Mouse (Mus musculus): ENCODE results near the gene Fgf10. TPM values are rescaled to one million over a fixed set of nuclear protein-coding genes. Genes with fewer than 3 reads are reported as not detected.

The Fgf10 gene
- polyA plus RNA-seq, 1 experiment from 2014 or later = 0.67 TPM

DNA sequence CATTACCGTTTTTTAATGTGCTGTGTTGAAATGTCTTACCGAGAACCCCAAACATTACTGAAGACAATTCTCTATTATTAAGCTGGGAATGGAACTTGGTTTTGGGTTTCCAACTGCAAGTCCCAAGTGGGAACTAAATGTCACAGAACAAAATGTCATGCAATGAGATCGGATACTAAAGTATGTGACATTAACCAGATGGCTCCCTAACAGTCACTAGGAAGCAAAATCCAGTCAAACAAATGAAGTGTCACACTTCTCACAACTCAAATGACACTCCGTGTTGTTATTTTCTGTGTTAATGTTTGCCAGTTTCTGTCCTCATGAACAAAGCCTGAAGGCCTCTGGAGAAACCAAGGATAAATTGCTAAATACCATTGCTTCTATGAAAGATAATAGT lies 130.6 kb downstream of the Fgf10 start:
- 96% methylated on average over 4 of the region's 4 CpGs for WGBS
- Histone ChIP-seq H3K27ac (no peak overlapping the region), H3K4me2 (replicated peaks) (no peak overlapping the region)

DNA sequence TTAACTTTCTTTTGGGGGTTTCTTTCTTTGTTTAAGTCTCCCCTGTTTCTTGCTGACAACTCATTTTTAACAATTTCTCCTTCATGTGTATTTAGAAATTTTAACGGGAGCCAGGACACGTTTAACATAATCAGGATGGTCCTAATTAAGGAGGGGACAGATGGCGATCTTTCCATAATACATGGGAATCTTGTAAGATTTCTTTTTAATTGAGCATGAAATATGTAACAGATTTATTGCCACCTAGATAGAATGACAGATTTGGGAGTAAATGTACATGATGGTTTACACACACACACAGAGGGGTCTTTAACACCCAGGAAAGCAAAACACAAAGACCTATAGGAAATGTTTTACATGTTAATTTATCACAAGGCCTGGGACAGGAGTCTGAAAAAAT lies 137.1 kb downstream of the Fgf10 start:
- 51% methylated on average over 3 of the region's 3 CpGs for WGBS

More for the DNA sequence above, 130.6 kb downstream of the Fgf10 start:
- no peaks in the 10 kb centered on the region for H3K27me3 ChIP-seq
- no peak overlapping the region for H3K9ac ChIP-seq (replicated peaks)
- 0 out of 2 replicates have a peak, but pooled peaks cover 3% of the 10 kb centered on the region for H3K9me3 ChIP-seq
- H3K4me1 ChIP-seq (replicated peaks) = no peaks in the 10 kb centered on the region
- H3K36me3 ChIP-seq = no peaks in the 10 kb centered on the region
- H3K4me3 ChIP-seq (replicated peaks) = no peak overlapping the region
- no peak for ATAC-seq

DNA sequence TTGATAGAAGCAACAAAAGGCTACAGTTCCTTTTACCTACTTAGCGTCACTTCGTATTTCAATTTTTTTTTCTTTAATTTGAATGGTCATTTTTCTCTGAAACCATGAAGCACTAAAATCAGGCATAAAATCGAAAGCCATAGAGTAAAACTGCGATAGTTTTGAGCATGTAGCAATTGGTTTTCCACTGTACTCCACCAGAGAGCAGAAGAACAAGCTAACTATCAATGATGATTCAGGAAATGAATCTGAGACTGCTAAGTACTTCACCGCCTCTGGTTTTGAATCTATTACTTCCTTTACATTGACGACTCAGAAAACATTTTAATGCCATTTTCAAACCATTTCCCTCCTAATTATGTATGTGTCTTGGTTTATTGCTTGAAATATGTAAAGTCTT lies 150.2 kb downstream of the Fgf10 start:
- H3K9me3 ChIP-seq = no peaks in the 10 kb centered on the region
- no peaks in the 10 kb centered on the region for H3K4me1 ChIP-seq (replicated peaks)
- ATAC-seq = no peak
- no peak overlapping the region for H3K4me3 ChIP-seq (replicated peaks)
- no peak overlapping the region for H3K27ac ChIP-seq
- H3K27me3 ChIP-seq = no peaks in the 10 kb centered on the region
- H3K36me3 ChIP-seq = no peaks in the 10 kb centered on the region
- WGBS = 85% methylated on average over 6 of the region's 6 CpGs
- H3K4me2 ChIP-seq (replicated peaks) = no peak overlapping the region
- H3K9ac ChIP-seq (replicated peaks) = no peak overlapping the region

More for the DNA sequence above, 137.1 kb downstream of the Fgf10 start:
- H3K4me3 ChIP-seq (replicated peaks) = no peak overlapping the region
- H3K4me2 ChIP-seq (replicated peaks) = no peak overlapping the region
- H3K27ac ChIP-seq = no peak overlapping the region
- H3K4me1 ChIP-seq (replicated peaks) = no peaks in the 10 kb centered on the region
- H3K9me3 ChIP-seq = no peaks in the 10 kb centered on the region
- H3K9ac ChIP-seq (replicated peaks) = no peak overlapping the region
- no peaks in the 10 kb centered on the region for H3K27me3 ChIP-seq
- no peak for ATAC-seq
- no peaks in the 10 kb centered on the region for H3K36me3 ChIP-seq

DNA sequence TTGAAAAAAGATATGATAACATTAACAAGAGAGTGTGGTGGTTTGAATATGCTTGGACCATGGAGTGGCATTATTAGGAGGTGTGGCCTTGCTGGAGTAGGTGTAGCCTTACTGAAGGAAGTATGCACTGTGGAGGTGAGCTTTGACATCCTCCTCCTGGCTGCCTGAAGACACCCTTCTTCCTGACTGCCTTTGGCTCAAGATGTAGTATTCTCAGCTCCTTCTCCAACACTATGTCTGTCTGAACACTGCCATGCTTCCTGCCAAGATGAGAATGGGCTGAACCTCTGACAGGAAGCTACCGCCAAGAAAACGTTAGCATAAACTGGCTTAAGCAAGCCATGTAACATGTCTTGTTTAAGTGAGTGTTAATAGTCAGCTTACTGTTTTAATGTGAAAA lies 153.5 kb downstream of the Fgf10 start:
- no peaks in the 10 kb centered on the region for H3K4me1 ChIP-seq (replicated peaks)
- no peak for ATAC-seq
- no peaks in the 10 kb centered on the region for H3K9me3 ChIP-seq
- H3K36me3 ChIP-seq = no peaks in the 10 kb centered on the region
- H3K4me3 ChIP-seq (replicated peaks) = no peak overlapping the region
- no peaks in the 10 kb centered on the region for H3K27me3 ChIP-seq
- H3K27ac ChIP-seq = no peak overlapping the region
- WGBS = 93% methylated on average over 2 of the region's 2 CpGs
- H3K9ac ChIP-seq (replicated peaks) = no peak overlapping the region
- no peak overlapping the region for H3K4me2 ChIP-seq (replicated peaks)

DNA sequence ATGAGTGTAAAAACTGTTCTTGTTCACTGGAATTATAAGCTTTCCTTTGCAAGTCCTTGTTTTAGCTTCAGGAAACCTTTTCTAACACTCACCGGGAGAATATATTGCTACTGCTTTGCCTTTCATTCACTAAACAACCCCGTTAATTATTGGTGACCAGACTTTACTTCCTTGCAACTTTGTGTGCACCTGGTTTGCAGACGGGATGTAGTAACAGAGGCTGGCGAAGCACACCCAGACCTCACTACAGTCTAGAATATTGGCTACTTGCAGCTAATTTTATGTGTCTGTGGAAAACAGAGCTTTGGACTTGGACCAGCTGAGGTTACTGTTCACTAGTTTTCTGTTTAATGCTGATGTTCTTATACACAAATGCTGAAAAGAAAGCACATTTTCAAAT lies 155.5 kb downstream of the Fgf10 start:
- H3K36me3 ChIP-seq = no peaks in the 10 kb centered on the region
- H3K27ac ChIP-seq = no peak overlapping the region
- H3K9me3 ChIP-seq = no peaks in the 10 kb centered on the region
- no peak overlapping the region for H3K4me3 ChIP-seq (replicated peaks)
- no peak overlapping the region for H3K9ac ChIP-seq (replicated peaks)
- no peak overlapping the region for H3K4me2 ChIP-seq (replicated peaks)
- no peaks in the 10 kb centered on the region for H3K27me3 ChIP-seq
- H3K4me1 ChIP-seq (replicated peaks) = no peaks in the 10 kb centered on the region
- no peak for ATAC-seq
- 92% methylated on average over 4 of the region's 4 CpGs for WGBS

DNA sequence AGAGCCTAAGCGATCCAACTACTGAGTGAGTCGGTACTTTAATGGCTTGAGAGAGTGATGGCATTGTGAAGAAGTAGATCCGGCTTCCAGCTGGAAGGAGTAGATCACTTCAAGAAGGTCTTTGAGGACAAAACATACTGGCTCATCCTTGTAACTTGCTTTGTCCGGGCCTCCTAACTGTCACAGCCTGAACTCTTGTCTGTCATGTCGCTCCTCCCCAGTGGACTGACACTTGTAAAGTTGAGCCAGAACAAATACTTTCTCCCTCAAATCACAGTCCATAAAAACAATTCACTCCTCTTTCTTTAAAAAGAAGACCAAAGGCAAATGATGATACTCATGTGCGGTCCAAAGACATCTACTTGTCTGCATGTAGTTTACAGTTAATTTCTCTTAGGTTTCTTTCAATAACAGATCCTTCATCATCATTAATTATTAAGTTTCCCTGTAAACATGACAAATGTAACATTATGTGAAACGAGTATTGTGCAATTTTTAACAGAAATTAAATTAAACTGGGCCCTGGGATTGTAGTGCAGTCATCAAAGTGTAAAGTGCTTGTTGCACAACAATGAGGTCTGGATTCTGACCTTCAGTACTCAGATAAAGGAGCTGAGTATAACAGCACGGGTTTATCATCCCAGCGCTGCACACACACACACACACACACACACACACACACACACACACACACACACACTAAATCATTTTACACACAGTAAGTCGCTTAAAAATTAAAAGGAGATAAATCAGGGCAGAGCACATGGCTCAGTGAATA lies 159.2 kb downstream of the Fgf10 start:
- H3K9me3 ChIP-seq = no peaks in the 10 kb centered on the region

DNA sequence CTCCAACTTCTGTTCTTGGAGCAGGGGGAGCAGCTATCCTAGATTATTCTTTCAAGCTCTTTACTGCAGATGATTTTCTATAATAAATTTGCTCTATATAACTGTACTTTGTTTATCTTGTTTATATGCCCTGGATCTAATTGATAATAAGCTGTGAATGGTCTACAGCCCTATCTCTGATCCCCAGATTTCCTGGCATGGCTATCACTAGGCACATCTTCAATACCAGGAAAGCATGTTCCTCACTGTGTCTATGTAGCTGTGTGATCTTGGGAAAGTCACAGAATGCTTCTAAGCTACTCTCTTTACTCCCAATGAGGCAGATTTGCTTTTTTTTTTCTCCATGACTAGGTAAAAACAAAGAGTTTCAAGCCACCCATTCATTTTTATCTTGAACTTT lies 164.4 kb downstream of the Fgf10 start:
- H3K9ac ChIP-seq (replicated peaks) = no peak overlapping the region
- ATAC-seq = no peak
- no peaks in the 10 kb centered on the region for H3K27me3 ChIP-seq
- H3K36me3 ChIP-seq = no peaks in the 10 kb centered on the region
- no peak overlapping the region for H3K27ac ChIP-seq
- no peaks in the 10 kb centered on the region for H3K9me3 ChIP-seq
- no peak overlapping the region for H3K4me2 ChIP-seq (replicated peaks)
- H3K4me1 ChIP-seq (replicated peaks) = no peaks in the 10 kb centered on the region
- no peak overlapping the region for H3K4me3 ChIP-seq (replicated peaks)

More for the DNA sequence above, 159.2 kb downstream of the Fgf10 start:
- WGBS = 91% methylated on average over 10 of the region's 10 CpGs
- no peak overlapping the region for H3K27ac ChIP-seq
- no peak overlapping the region for H3K4me3 ChIP-seq (replicated peaks)
- no peaks in the 10 kb centered on the region for H3K36me3 ChIP-seq
- H3K27me3 ChIP-seq = no peaks in the 10 kb centered on the region
- no peak for ATAC-seq
- no peak overlapping the region for H3K9ac ChIP-seq (replicated peaks)
- no peak overlapping the region for H3K4me2 ChIP-seq (replicated peaks)
- no peaks in the 10 kb centered on the region for H3K4me1 ChIP-seq (replicated peaks)

DNA sequence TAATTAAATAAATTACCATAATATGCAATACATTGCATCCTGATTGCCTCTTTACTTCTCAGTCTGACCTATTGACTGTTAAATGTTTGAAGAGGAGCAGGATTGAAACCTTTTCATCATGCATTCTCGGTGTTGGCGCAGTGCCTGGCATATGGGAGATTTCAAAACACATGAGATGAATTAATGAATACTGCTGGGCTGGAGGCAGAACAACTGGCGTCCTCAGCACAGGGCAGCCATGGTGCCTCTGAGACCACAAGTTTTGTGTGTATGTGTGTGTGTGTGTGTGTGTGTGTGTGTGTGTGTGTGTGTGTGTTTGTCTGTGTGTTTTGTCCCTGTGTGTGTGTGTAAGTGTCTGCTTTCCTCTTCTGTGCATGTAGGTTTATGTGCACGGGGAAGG lies 165.5 kb downstream of the Fgf10 start:
- no peak overlapping the region for H3K27ac ChIP-seq
- no peaks in the 10 kb centered on the region for H3K4me1 ChIP-seq (replicated peaks)
- no peak overlapping the region for H3K9ac ChIP-seq (replicated peaks)
- ATAC-seq = peak; percentile 72
- H3K9me3 ChIP-seq = no peaks in the 10 kb centered on the region
- no peaks in the 10 kb centered on the region for H3K36me3 ChIP-seq
- no peak overlapping the region for H3K4me2 ChIP-seq (replicated peaks)
- no peaks in the 10 kb centered on the region for H3K27me3 ChIP-seq
- WGBS = 65% methylated on average over 4 of the region's 4 CpGs
- H3K4me3 ChIP-seq (replicated peaks) = no peak overlapping the region

Data from midbrain, embryonic 13.5 days (tissue).